Comparison of ENCODE assay signal across 9 mouse cellular contexts in genomic region chr3:134237113-134237805, GRCm38 (mm10). TPM values are rescaled to one million over a fixed set of nuclear protein-coding genes. Genes with fewer than 3 reads are reported as not detected.
DNase-seq lines count a peak whose midpoint lies in the region; ATAC-seq and TF ChIP-seq lines count a peak whose summit lies in the region.
"Had no signal": no experiment of that assay in that cellular context is flagged by ENCODE, and none has a peak within 500 bp of the region (broad histone marks: within the 10 kb centered on the region; RNA-seq: fewer than 3 reads in every experiment).

No protein-coding gene starts in this region.

- TF ChIP-seq EP300 in lung, postnatal 0 days (IDR thresholded peaks at IDR 0.05): no peak

- ATAC-seq in forebrain, postnatal 0 days: no peak
- no peak for ATAC-seq in midbrain, embryonic 12.5 days (ENCODE audit: low FRiP score, low read depth)
- ATAC-seq in granulocyte monocyte progenitor cell, adult 5-6 weeks (replicated peaks; ENCODE audit: poor library complexity, severe bottlenecking): no peak
- ATAC-seq in lung, postnatal 0 days: no peak

- H3K4me2 ChIP-seq in forebrain, postnatal 0 days (ENCODE audit: low read depth): peak overlapping the region; percentile 78
- peak overlapping the region; percentile 78 for H3K4me2 ChIP-seq in midbrain, embryonic 12.5 days (replicated peaks)
- H3K4me2 ChIP-seq in lung, postnatal 0 days (replicated peaks; ENCODE audit: low read depth, low read length): no peak overlapping the region

- H3K4me3 ChIP-seq in forebrain, postnatal 0 days (ENCODE audit: low read depth, low read length): peak overlapping the region; percentile 80
- peak overlapping the region; percentile 88 for H3K4me3 ChIP-seq in midbrain, embryonic 12.5 days
- no peak overlapping the region for H3K4me3 ChIP-seq in lung, postnatal 0 days (ENCODE audit: low read depth, low read length)

- TF ChIP-seq CTCF in forebrain, postnatal 0 days (IDR thresholded peaks at IDR 0.05; ENCODE audit: low read depth): no peak
- TF ChIP-seq CTCF in lung, postnatal 0 days (IDR thresholded peaks at IDR 0.05): no peak

- peak overlapping the region; percentile 84 for H3K9ac ChIP-seq in forebrain, postnatal 0 days
- H3K9ac ChIP-seq in midbrain, embryonic 12.5 days (replicated peaks): peak overlapping the region; percentile 96
- no peak overlapping the region for H3K9ac ChIP-seq in lung, postnatal 0 days (replicated peaks; ENCODE audit: low read depth)

- H3K9me3 ChIP-seq in forebrain, postnatal 0 days (ENCODE audit: low read length): no peaks in the 10 kb centered on the region
- no peaks in the 10 kb centered on the region for H3K9me3 ChIP-seq in midbrain, embryonic 12.5 days
- no peaks in the 10 kb centered on the region for H3K9me3 ChIP-seq in lung, postnatal 0 days (ENCODE audit: low read length)

- H3K36me3 ChIP-seq in forebrain, postnatal 0 days (ENCODE audit: insufficient read depth): no peaks in the 10 kb centered on the region
- H3K36me3 ChIP-seq in midbrain, embryonic 12.5 days: peaks cover 6% of the 10 kb centered on the region; the same call in 1 of the 2 replicates
- H3K36me3 ChIP-seq in lung, postnatal 0 days (ENCODE audit: insufficient read depth, low read length): no peaks in the 10 kb centered on the region

- 24% methylated on average over 3 of the region's 3 CpGs for WGBS in forebrain, postnatal 0 days
- 4% methylated on average over 3 of the region's 3 CpGs for WGBS in midbrain, embryonic 12.5 days
- WGBS in lung, postnatal 0 days: 79% methylated on average over 3 of the region's 3 CpGs

- peaks cover 3% of the 10 kb centered on the region; the same call in 1 of the 2 replicates for H3K4me1 ChIP-seq in forebrain, postnatal 0 days (ENCODE audit: insufficient read depth)
- peaks cover 21% of the 10 kb centered on the region for H3K4me1 ChIP-seq in midbrain, embryonic 12.5 days
- H3K4me1 ChIP-seq in lung, postnatal 0 days (ENCODE audit: insufficient read depth, low read depth, low read length): peaks cover 4% of the 10 kb centered on the region; the same call in 1 of the 2 replicates

- DNase-seq in cerebellum, adult 18-20 months: peak; percentile 12 to 21
- DNase-seq in cerebellum, adult 11 months: no peak
- DNase-seq in brain, adult 2 months (ENCODE audit: low read depth, low spot score): peak; percentile 29
- DNase-seq in forebrain, postnatal 0 days: peak; percentile 38
- no peak for DNase-seq in thymus, postnatal 0 days (ENCODE audit: low spot score)
- no peak for DNase-seq in lung, postnatal 0 days (ENCODE audit: low spot score)
- DNase-seq: layer of hippocampus, adult 9-11 months had no signal

- H3K27me3 ChIP-seq in forebrain, postnatal 0 days (ENCODE audit: insufficient read depth, low read length): no peaks in the 10 kb centered on the region
- no peaks in the 10 kb centered on the region for H3K27me3 ChIP-seq in midbrain, embryonic 12.5 days
- H3K27me3 ChIP-seq in lung, postnatal 0 days (replicated peaks; ENCODE audit: insufficient read depth, low read length): no peaks in the 10 kb centered on the region; the same call in 1 of the 2 replicates

- H3K27ac ChIP-seq in forebrain, postnatal 0 days (ENCODE audit: low read depth, low read length): peak overlapping the region; percentile 93
- peak overlapping the region; percentile 100 for H3K27ac ChIP-seq in midbrain, embryonic 12.5 days (replicated peaks)
- no peak overlapping the region for H3K27ac ChIP-seq in lung, postnatal 0 days (ENCODE audit: low read length)

RNA-seq across cellular contexts. Expression of gene Cxxc4, which starts 1.0 kb away (rescaled TPM):
- 34.4 and 39.0 TPM in 2 replicates for total RNA-seq in forebrain, postnatal 0 days (2014; rRNA removed)
- 19.8 and 23.3 TPM in 2 replicates for polyA plus RNA-seq in forebrain, postnatal 0 days (2015; fragmentation: Nextera tagmentation; extraction: Ambion mirVana)
- 32.1 and 38.8 TPM in 2 replicates for polyA plus RNA-seq in midbrain, embryonic 12.5 days (2016; fragmentation: Nextera tagmentation; extraction: Ambion mirVana)
- polyA plus RNA-seq in thymus, postnatal 0 days (2015; fragmentation: Nextera tagmentation; extraction: Ambion mirVana): 0.61 and 0.63 TPM in 2 replicates
- not detected in 2 replicates for total RNA-seq in granulocyte monocyte progenitor cell, adult 5-6 weeks (2014; fragmentation: Nextera tagmentation)
- not detected in 2 replicates for total RNA-seq in granulocyte monocyte progenitor cell, adult 5-6 weeks (2017)
- polyA plus RNA-seq in lung, postnatal 0 days (2015; fragmentation: Nextera tagmentation; extraction: Ambion mirVana): 0.81 and 0.93 TPM in 2 replicates

Comparison
In these comparisons a context has a peak if more than half of its experiments do, and no peak if none do; other contexts are left out.
1. DNase-seq: peak in cerebellum, adult 18-20 months (2 of 2), brain, adult 2 months (single experiment) and forebrain, postnatal 0 days (single experiment); none in cerebellum, adult 11 months (single experiment), thymus, postnatal 0 days (single experiment) and lung, postnatal 0 days (single experiment).
2. RNA of gene Cxxc4, which starts 1.0 kb away (polyA plus RNA-seq): 32.1 to 38.8 TPM in midbrain, embryonic 12.5 days and 19.8 to 23.3 TPM in forebrain, postnatal 0 days; 0.81 to 0.93 TPM in lung, postnatal 0 days and 0.61 to 0.63 TPM in thymus, postnatal 0 days; every median in the first group is over 10 times any median in the second.